Mouse (Mus musculus) myocyte (in vitro differentiated cells): ENCODE results near the gene Sox9. TPM values are rescaled to one million over a fixed set of nuclear protein-coding genes. Genes with fewer than 3 reads are reported as not detected.

Experiments used
- H3K27me3 ChIP-seq: one replicate; pipeline ENCODE4 v1.6.1; 2011; ENCODE audit not compliant: control insufficient read depth, insufficient read depth, insufficient read length
- H3K36me3 ChIP-seq: one replicate; pipeline ENCODE4 v1.6.1; 2011; ENCODE audit not compliant: control insufficient read depth, insufficient read depth
- H3K4me2 ChIP-seq: one replicate; pipeline ENCODE4 v1.6.1; 2011; ENCODE audit warnings: low read depth, control low read depth
- H3K4me3 ChIP-seq: one replicate; pipeline ENCODE4 v1.5.1; 2011; ENCODE audit warnings: mild to moderate bottlenecking, control low read depth, moderate library complexity
- H3K79me2 ChIP-seq: one replicate; pipeline ENCODE4 v1.6.1; 2011; ENCODE audit not compliant: control insufficient read depth, insufficient read depth
- H3ac ChIP-seq: one replicate; pipeline ENCODE4 v1.6.1; 2011; ENCODE audit not compliant: control insufficient read depth, insufficient read length
- CEBPB ChIP-seq: IDR thresholded peaks from 2 replicates; pipeline ENCODE4 v1.6.1; 2011; ENCODE audit warnings: mild to moderate bottlenecking, moderate library complexity; ENCODE audit not compliant: poor library complexity, insufficient read depth, severe bottlenecking
- E2F4 ChIP-seq: IDR thresholded peaks from one replicate; pipeline ENCODE4 v1.6.1; 2011; ENCODE audit warnings: mild to moderate bottlenecking, control low read depth, moderate library complexity; ENCODE audit not compliant: insufficient read depth
- MAX ChIP-seq: IDR thresholded peaks from one replicate; pipeline ENCODE4 v1.6.1; 2011; ENCODE audit warnings: low read depth, mild to moderate bottlenecking, control low read depth
- MYOD1 ChIP-seq, 3 experiments: IDR thresholded peaks; one replicate each; pipeline ENCODE4 v1.6.1; 2011; ENCODE audit warnings: control low read depth in 2 of 3, low read depth in 2 of 3, mild to moderate bottlenecking in 2 of 3, moderate library complexity in 1 of 3; ENCODE audit not compliant: insufficient read length in 2 of 3, control insufficient read depth in 1 of 3
- MYOG ChIP-seq, 3 experiments: IDR thresholded peaks; one replicate each; pipeline ENCODE4 v1.6.1; 2011; ENCODE audit warnings: control low read depth in 2 of 3, low read depth in 2 of 3, mild to moderate bottlenecking in 2 of 3; ENCODE audit not compliant: insufficient read length in 2 of 3, control insufficient read depth in 1 of 3, insufficient read depth in 1 of 3
- POLR2A ChIP-seq: IDR thresholded peaks from one replicate; pipeline ENCODE4 v1.6.1; 2011; ENCODE audit warnings: low read depth, mild to moderate bottlenecking, control low read depth, moderate library complexity; ENCODE audit not compliant: insufficient read length
- POLR2AphosphoS2 ChIP-seq: IDR thresholded peaks from one replicate; pipeline ENCODE4 v1.6.1; 2011; ENCODE audit warnings: low read depth, control low read depth; ENCODE audit not compliant: insufficient read length
- REST ChIP-seq: IDR thresholded peaks from one replicate; pipeline ENCODE4 v1.6.1; 2011; ENCODE audit warnings: mild to moderate bottlenecking, control low read depth, moderate library complexity; ENCODE audit not compliant: insufficient read depth, insufficient read length
- SRF ChIP-seq: IDR thresholded peaks from one replicate; pipeline ENCODE4 v1.6.1; 2011; ENCODE audit warnings: low read depth; ENCODE audit not compliant: control insufficient read depth, insufficient read length
- TCF12 ChIP-seq: IDR thresholded peaks from one replicate; pipeline ENCODE4 v1.6.1; 2011; ENCODE audit warnings: mild to moderate bottlenecking, control low read depth; ENCODE audit not compliant: poor library complexity, insufficient read depth, severe bottlenecking
- TCF3 ChIP-seq: IDR thresholded peaks from one replicate; pipeline ENCODE4 v1.6.1; 2011; ENCODE audit warnings: low read depth, control low read depth; ENCODE audit not compliant: insufficient read length
- USF1 ChIP-seq: IDR thresholded peaks from one replicate; pipeline ENCODE4 v1.6.1; 2011; ENCODE audit warnings: low read depth, mild to moderate bottlenecking, control low read depth, moderate library complexity
- polyA plus RNA-seq: library from polyadenylated mRNA; unstranded; fragments of >200 nt; fragmentation: generic; extraction: Trizol; gene quantifications from one replicate; pipeline ENCODE4 v1.2.1, GENCODE M21; 2012; ENCODE audit warnings: missing spikeins

Sox9 gene
- polyA plus RNA-seq, 1 experiment: 17.9 TPM

DNA sequence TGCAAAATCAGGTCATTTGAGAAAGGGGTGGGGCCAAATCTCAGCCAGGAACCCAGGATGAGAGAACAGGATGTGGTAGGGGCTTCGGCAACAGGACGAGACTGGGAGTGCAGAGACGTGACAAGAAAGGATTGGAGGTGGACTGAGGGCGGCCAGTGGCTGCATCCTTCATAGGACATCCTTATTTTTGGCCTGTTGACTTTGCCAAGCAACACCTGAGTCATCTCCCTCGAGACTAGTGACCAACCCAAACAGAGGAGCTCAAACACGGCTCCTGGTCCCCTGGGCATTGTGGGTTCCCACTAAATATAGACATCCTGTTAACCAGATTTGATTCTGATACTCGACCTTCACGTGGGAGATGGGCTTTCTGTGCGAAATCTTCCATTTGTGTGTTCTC lies 24.0 kb upstream of the Sox9 start:
- TF ChIP-seq CEBPB: no peak
- no peak for TF ChIP-seq USF1
- TF ChIP-seq POLR2AphosphoS2: no peak
- no peak for TF ChIP-seq MAX
- no peak for TF ChIP-seq SRF
- TF ChIP-seq MYOG (IDR thresholded peaks at IDR 0.05; ENCODE audit: control insufficient read depth in 1 of 3, insufficient read depth in 1 of 3, insufficient read length in 2 of 3, low read depth in 2 of 3): no peak
- TF ChIP-seq REST: no peak
- no peak for TF ChIP-seq TCF3
- no peak for TF ChIP-seq TCF12
- no peak for TF ChIP-seq E2F4
- TF ChIP-seq MYOD1 (IDR thresholded peaks at IDR 0.05; ENCODE audit: control insufficient read depth in 1 of 3, insufficient read length in 2 of 3, low read depth in 2 of 3): no peak
- TF ChIP-seq POLR2A: no peak
- no peak overlapping the region for H3K4me3 ChIP-seq
- no peaks in the 10 kb centered on the region for H3K79me2 ChIP-seq
- peak overlapping the region; percentile 56 for H3K4me2 ChIP-seq
- H3ac ChIP-seq: no peak overlapping the region
- no peaks in the 10 kb centered on the region for H3K27me3 ChIP-seq
- H3K36me3 ChIP-seq: no peaks in the 10 kb centered on the region

GRCm38 (mm10) chr11:112766956-112767355 lies 15.1 kb upstream of the Sox9 start:
- TF ChIP-seq POLR2AphosphoS2 (no peak), MYOD1 (IDR thresholded peaks at IDR 0.05; ENCODE audit: control insufficient read depth in 1 of 3, insufficient read length in 2 of 3, low read depth in 2 of 3) (no peak), MAX (no peak), MYOG (IDR thresholded peaks at IDR 0.05; ENCODE audit: control insufficient read depth in 1 of 3, insufficient read depth in 1 of 3, insufficient read length in 2 of 3, low read depth in 2 of 3) (no peak), CEBPB (no peak), SRF (no peak), TCF3 (no peak), POLR2A (no peak), REST (no peak)
- Histone ChIP-seq H3K4me2 (no peak overlapping the region), H3K36me3 (no peaks in the 10 kb centered on the region), H3K4me3 (no peak overlapping the region), H3K27me3 (no peaks in the 10 kb centered on the region), H3K79me2 (no peaks in the 10 kb centered on the region), H3ac (no peak overlapping the region)

DNA sequence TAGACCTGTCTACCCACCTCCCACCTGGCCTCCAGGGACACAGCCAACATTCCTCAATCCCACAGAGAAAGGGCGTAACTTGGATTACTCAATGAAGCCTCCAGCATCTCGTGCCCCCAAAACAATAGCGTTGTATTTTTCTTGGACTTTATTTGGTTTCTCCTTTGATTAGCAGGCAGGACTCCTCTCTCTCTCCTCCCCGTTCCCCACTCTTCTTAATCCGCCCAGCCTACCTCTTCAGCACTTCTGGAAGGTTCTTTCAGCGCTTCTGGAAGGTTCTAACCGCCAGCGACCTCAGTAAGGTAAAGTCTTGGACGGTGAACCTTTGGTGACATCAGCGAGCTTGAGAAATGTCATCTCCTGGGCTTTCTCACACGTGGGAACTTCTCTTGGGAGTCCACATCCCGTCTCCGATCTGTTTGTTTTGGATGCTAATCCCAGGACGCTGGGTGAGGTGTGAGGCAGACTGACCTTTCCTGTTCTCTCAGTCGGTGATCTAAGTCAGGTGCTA lies 14.4 kb upstream of the Sox9 start:
- H3K36me3 ChIP-seq: no peaks in the 10 kb centered on the region
- H3ac ChIP-seq: no peak overlapping the region
- H3K79me2 ChIP-seq: no peaks in the 10 kb centered on the region
- H3K27me3 ChIP-seq: no peaks in the 10 kb centered on the region
- no peak overlapping the region for H3K4me2 ChIP-seq
- H3K4me3 ChIP-seq: no peak overlapping the region
- TF ChIP-seq TCF12: no peak
- no peak for TF ChIP-seq CEBPB
- TF ChIP-seq E2F4: no peak
- no peak for TF ChIP-seq MAX
- TF ChIP-seq POLR2A: no peak
- TF ChIP-seq TCF3: no peak
- TF ChIP-seq POLR2AphosphoS2: no peak
- no peak for TF ChIP-seq MYOG (IDR thresholded peaks at IDR 0.05; ENCODE audit: control insufficient read depth in 1 of 3, insufficient read depth in 1 of 3, insufficient read length in 2 of 3, low read depth in 2 of 3)
- TF ChIP-seq SRF: no peak
- TF ChIP-seq USF1: no peak
- no peak for TF ChIP-seq MYOD1 (IDR thresholded peaks at IDR 0.05; ENCODE audit: control insufficient read depth in 1 of 3, insufficient read length in 2 of 3, low read depth in 2 of 3)
- no peak for TF ChIP-seq REST

DNA sequence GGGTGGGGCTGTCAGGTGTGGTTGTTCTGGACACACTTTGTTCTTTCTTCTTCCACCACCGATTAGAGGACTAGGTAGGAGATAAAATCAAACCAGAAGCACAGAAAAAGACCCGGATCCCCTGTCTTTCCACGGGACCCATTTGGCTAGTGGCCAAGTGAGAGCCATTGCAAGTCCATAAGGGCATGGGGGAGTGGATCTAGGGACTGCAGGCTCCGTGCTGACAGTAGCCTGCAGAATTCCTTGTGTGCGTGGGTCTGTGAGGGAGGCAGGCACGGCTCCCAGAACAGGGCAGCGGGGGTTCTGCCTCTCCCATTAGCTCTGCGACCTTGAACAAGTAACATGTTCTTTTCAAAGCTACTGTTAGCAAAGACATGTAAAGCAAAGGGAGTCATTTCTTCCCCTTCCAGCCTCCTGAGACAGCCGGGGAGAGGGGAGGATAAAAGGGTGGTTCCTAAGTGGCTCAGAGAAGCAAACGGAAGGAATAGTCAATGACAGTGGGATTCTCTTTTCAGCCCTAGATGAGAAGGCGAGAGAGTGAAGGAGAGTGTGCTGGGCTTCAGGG lies 9.2 kb upstream of the Sox9 start:
- TF ChIP-seq MYOG (IDR thresholded peaks at IDR 0.05; ENCODE audit: control insufficient read depth in 1 of 3, insufficient read depth in 1 of 3, insufficient read length in 2 of 3, low read depth in 2 of 3): no peak
- TF ChIP-seq POLR2A: no peak
- TF ChIP-seq MYOD1 (IDR thresholded peaks at IDR 0.05; ENCODE audit: control insufficient read depth in 1 of 3, insufficient read length in 2 of 3, low read depth in 2 of 3): no peak
- TF ChIP-seq SRF: no peak
- no peak for TF ChIP-seq REST
- no peak for TF ChIP-seq USF1
- TF ChIP-seq MAX: no peak
- no peak for TF ChIP-seq TCF12
- no peak for TF ChIP-seq E2F4
- no peak overlapping the region for H3K4me2 ChIP-seq
- no peak overlapping the region for H3ac ChIP-seq
- H3K36me3 ChIP-seq: no peaks in the 10 kb centered on the region
- no peaks in the 10 kb centered on the region for H3K27me3 ChIP-seq
- H3K4me3 ChIP-seq: no peak overlapping the region
- no peaks in the 10 kb centered on the region for H3K79me2 ChIP-seq

DNA sequence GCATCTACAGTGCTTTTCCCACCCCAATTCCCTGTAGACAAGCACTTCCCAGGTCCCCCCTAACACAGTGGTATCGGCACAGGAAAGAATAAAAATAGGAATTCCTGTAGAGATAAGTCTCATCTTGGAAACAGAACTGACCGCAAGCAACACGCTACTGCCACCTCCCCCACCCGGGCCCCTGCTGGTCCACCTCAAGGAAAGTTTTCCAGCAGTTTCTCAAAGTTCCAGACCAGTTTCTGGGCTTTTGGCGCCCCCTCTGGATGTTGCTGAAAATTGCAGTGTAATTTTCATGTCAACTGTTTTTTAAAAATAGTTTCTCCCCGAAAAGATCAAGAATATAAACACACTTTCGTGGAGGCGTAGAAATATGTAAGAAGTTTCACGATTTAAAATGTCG lies 2.3 kb upstream of the Sox9 start:
- TF ChIP-seq REST: no peak
- no peak for TF ChIP-seq TCF12
- no peak for TF ChIP-seq USF1
- no peak for TF ChIP-seq CEBPB
- TF ChIP-seq TCF3: no peak
- no peak for TF ChIP-seq MYOD1 (IDR thresholded peaks at IDR 0.05; ENCODE audit: control insufficient read depth in 1 of 3, insufficient read length in 2 of 3, low read depth in 2 of 3)
- no peak for TF ChIP-seq E2F4
- no peak for TF ChIP-seq POLR2AphosphoS2
- no peak for TF ChIP-seq MYOG (IDR thresholded peaks at IDR 0.05; ENCODE audit: control insufficient read depth in 1 of 3, insufficient read depth in 1 of 3, insufficient read length in 2 of 3, low read depth in 2 of 3)
- no peak for TF ChIP-seq POLR2A
- TF ChIP-seq SRF: no peak
- TF ChIP-seq MAX: no peak
- H3K4me3 ChIP-seq: no peak overlapping the region
- peaks cover 9% of the 10 kb centered on the region for H3K36me3 ChIP-seq
- peaks cover 24% of the 10 kb centered on the region for H3K79me2 ChIP-seq
- no peaks in the 10 kb centered on the region for H3K27me3 ChIP-seq
- H3K4me2 ChIP-seq: peak overlapping the region; percentile 61
- H3ac ChIP-seq: no peak overlapping the region
